Mouse (Mus musculus): Measurements from ENCODE around the gene Ahnak. TPM values are rescaled to one million over a fixed set of nuclear protein-coding genes. Genes with fewer than 3 reads are reported as not detected.

The Ahnak gene
- polyA plus RNA-seq, 1 experiment from 2014 or later: 28.7 TPM

- H3K27ac ChIP-seq (ENCODE audit: low read length): peak overlapping the region; percentile 85
- no peaks in the 10 kb centered on the region for H3K9me3 ChIP-seq (replicated peaks; ENCODE audit: control insufficient read depth, low read length)
- 59% methylated on average over 2 of the region's 2 CpGs for WGBS
- H3K4me2 ChIP-seq (ENCODE audit: low read depth, low read length): no peak overlapping the region
- no peaks in the 10 kb centered on the region for H3K27me3 ChIP-seq (ENCODE audit: control insufficient read depth, insufficient read depth, low read length)
- H3K36me3 ChIP-seq (ENCODE audit: control insufficient read depth, insufficient read depth): no peaks in the 10 kb centered on the region
- H3K4me1 ChIP-seq (ENCODE audit: control insufficient read depth, insufficient read depth, low read length): peaks cover 45% of the 10 kb centered on the region
- no peak overlapping the region for H3K9ac ChIP-seq (ENCODE audit: low read length)
- no peak for ATAC-seq (replicated peaks; ENCODE audit: extremely low read depth, insufficient read depth, low FRiP score)
- H3K4me3 ChIP-seq (ENCODE audit: low read length): no peak overlapping the region
These were observed 81.2 kb downstream of the Ahnak start for GRCm38 (mm10) chr19:9070316-9070715.

DNA sequence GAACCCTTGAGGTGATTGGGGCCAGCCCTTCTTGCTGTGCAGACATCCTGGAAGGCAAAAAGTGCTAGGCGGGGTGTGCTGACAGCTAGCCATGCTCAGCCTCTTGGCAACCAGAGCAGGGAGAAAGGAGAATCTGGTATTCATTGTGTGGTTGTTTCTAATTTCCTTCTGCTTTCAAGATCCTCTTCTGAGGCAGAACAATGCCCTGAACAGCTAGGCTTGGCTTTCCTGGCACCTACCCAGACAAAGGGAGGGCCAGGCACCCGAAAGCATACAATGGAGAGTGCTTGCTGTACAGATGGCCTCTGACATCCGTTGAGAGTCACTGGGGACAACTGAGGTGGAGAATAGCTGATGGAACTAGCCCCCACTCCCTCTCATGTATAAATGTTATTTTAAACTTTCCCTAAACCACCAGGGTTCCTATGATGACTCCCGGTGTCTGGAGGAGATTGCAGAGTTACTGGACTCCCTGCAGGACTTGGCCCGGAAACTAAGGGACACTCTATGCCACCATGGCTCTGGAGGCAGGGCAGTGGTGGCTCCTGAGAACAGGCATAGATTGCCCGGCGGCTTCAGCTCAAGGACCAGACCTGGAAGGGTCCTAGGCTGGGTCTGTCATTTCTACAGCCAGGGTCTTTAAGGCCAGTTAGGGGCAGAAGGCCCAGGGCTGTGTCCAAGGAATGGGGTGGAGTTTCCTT, 82.5 kb downstream of the Ahnak start:
- no peak overlapping the region for H3K9ac ChIP-seq (ENCODE audit: low read length)
- 37% methylated on average over 7 of the region's 7 CpGs for WGBS
- H3K9me3 ChIP-seq (replicated peaks; ENCODE audit: control insufficient read depth, low read length): no peaks in the 10 kb centered on the region
- no peak overlapping the region for H3K4me2 ChIP-seq (ENCODE audit: low read depth, low read length)
- peaks cover 39% of the 10 kb centered on the region for H3K4me1 ChIP-seq (ENCODE audit: control insufficient read depth, insufficient read depth, low read length)
- no peak overlapping the region for H3K4me3 ChIP-seq (ENCODE audit: low read length)
- peak; percentile 87 for ATAC-seq (replicated peaks; ENCODE audit: extremely low read depth, insufficient read depth, low FRiP score)
- no peaks in the 10 kb centered on the region for H3K36me3 ChIP-seq (ENCODE audit: control insufficient read depth, insufficient read depth)
- H3K27me3 ChIP-seq (ENCODE audit: control insufficient read depth, insufficient read depth, low read length): no peaks in the 10 kb centered on the region
- peak overlapping the region; percentile 85 for H3K27ac ChIP-seq (ENCODE audit: low read length)

GRCm38 (mm10) chr19:9072157-9072530, 83.1 kb downstream of the Ahnak start:
- Histone ChIP-seq H3K4me1 (ENCODE audit: control insufficient read depth, insufficient read depth, low read length) (peaks cover 39% of the 10 kb centered on the region), H3K36me3 (ENCODE audit: control insufficient read depth, insufficient read depth) (no peaks in the 10 kb centered on the region), H3K9ac (ENCODE audit: low read length) (no peak overlapping the region), H3K27me3 (ENCODE audit: control insufficient read depth, insufficient read depth, low read length) (no peaks in the 10 kb centered on the region), H3K4me3 (ENCODE audit: low read length) (no peak overlapping the region), H3K27ac (ENCODE audit: low read length) (peak overlapping the region; percentile 85), H3K4me2 (ENCODE audit: low read depth, low read length) (no peak overlapping the region), H3K9me3 (replicated peaks; ENCODE audit: control insufficient read depth, low read length) (no peaks in the 10 kb centered on the region)
- WGBS: 51% methylated on average over 2 of the region's 2 CpGs
- no peak for ATAC-seq (replicated peaks; ENCODE audit: extremely low read depth, insufficient read depth, low FRiP score)

DNA sequence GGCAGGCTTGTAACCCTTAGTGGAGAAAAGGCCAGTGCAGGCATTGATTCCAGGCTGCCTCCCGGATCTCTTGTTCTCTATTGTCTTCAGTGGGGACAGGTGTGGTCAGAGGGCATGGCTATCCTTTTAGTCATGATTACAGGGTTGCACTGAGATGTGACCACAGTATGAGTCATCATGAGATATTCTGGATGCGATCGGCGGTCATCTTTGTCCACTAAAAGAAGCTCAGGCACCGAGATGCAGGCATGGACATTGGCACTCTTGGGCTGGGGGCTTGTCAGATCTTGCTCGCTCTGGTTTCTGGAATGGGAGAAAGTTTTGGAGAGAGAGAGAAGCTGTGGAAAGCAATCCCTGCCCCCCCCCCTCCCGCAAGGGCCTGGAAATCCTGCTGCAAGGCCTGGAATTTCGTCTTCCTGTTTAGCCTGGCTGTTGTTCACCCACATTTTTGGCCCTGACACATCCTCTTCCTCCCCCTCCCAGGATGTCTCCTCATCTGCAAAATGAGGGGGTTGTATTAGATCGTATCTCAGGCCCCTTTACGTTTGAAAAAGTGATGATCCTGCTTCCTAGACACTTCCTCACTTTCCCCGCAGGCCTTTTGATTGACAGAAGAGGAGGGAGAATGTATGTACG, 84.8 kb downstream of the Ahnak start:
- H3K27ac ChIP-seq (ENCODE audit: low read length): peak overlapping the region; percentile 69

DNA sequence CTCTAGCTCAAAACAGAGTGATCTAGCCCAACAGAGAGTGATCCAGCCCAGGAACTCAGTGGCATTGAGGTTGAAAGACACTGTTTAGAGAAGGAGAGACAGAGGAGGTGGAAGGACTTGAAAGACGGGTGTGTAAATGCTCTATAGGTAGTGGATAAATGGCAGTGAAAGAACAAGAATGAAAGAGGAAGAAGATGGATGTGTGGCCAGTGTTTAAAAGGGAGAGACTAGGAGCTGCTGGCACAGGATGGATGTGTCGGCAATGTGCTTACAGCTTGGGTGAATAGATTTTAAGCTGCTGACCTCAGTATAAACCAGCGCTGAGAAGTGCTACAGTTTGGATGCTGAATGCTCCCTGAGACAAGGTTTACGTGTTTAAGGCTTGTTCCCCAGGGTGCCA, 85.3 kb downstream of the Ahnak start:
- ATAC-seq (replicated peaks; ENCODE audit: extremely low read depth, insufficient read depth, low FRiP score): no peak
- WGBS: 67% methylated on average over 4 of the region's 4 CpGs

More for the DNA sequence above, 84.8 kb downstream of the Ahnak start:
- no peaks in the 10 kb centered on the region for H3K9me3 ChIP-seq (replicated peaks; ENCODE audit: control insufficient read depth, low read length)
- no peaks in the 10 kb centered on the region for H3K27me3 ChIP-seq (ENCODE audit: control insufficient read depth, insufficient read depth, low read length)
- 46% methylated on average over 12 of the region's 12 CpGs for WGBS
- H3K4me3 ChIP-seq (ENCODE audit: low read length): no peak overlapping the region
- no peak for ATAC-seq (replicated peaks; ENCODE audit: extremely low read depth, insufficient read depth, low FRiP score)
- H3K4me2 ChIP-seq (ENCODE audit: low read depth, low read length): no peak overlapping the region
- 0 out of 2 replicates have a peak overlapping the region, but pooled peaks have one; percentile 13 for H3K9ac ChIP-seq (ENCODE audit: low read length)
- no peaks in the 10 kb centered on the region for H3K36me3 ChIP-seq (ENCODE audit: control insufficient read depth, insufficient read depth)
- peaks cover 39% of the 10 kb centered on the region for H3K4me1 ChIP-seq (ENCODE audit: control insufficient read depth, insufficient read depth, low read length)

DNA sequence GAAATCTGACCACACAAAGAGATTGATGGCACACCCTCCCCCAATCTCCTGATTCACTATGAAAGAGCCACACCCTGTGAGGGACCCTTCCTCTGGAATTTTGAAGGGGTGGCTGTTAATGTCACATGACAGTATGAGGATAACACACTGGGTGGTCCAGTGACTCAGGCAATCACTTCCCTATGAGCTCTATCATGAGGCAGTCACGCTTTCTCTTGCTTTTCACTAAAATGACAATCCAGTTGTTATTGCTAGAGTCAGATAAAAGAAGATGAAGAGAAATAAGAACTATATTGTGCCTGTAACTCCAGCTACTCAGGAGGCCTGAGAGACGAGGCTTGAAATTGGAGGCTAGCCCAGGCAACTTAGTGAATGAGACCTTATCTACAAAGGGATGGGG, 86.5 kb downstream of the Ahnak start:
- no peaks in the 10 kb centered on the region for H3K36me3 ChIP-seq (ENCODE audit: control insufficient read depth, insufficient read depth)
- H3K4me2 ChIP-seq (ENCODE audit: low read depth, low read length): no peak overlapping the region
- H3K9me3 ChIP-seq (replicated peaks; ENCODE audit: control insufficient read depth, low read length): no peaks in the 10 kb centered on the region
- no peak overlapping the region for H3K4me3 ChIP-seq (ENCODE audit: low read length)
- H3K9ac ChIP-seq (ENCODE audit: low read length): no peak overlapping the region
- 76% methylated on average over 2 of the region's 2 CpGs for WGBS
- H3K4me1 ChIP-seq (ENCODE audit: control insufficient read depth, insufficient read depth, low read length): peaks cover 28% of the 10 kb centered on the region
- ATAC-seq (replicated peaks; ENCODE audit: extremely low read depth, insufficient read depth, low FRiP score): no peak
- H3K27ac ChIP-seq (ENCODE audit: low read length): no peak overlapping the region
- H3K27me3 ChIP-seq (ENCODE audit: control insufficient read depth, insufficient read depth, low read length): no peaks in the 10 kb centered on the region

More for the DNA sequence above, 85.3 kb downstream of the Ahnak start:
- Histone ChIP-seq H3K27me3 (ENCODE audit: control insufficient read depth, insufficient read depth, low read length) (no peaks in the 10 kb centered on the region), H3K27ac (ENCODE audit: low read length) (peak overlapping the region; percentile 69), H3K36me3 (ENCODE audit: control insufficient read depth, insufficient read depth) (no peaks in the 10 kb centered on the region), H3K4me2 (ENCODE audit: low read depth, low read length) (no peak overlapping the region), H3K4me1 (ENCODE audit: control insufficient read depth, insufficient read depth, low read length) (peaks cover 38% of the 10 kb centered on the region), H3K9me3 (replicated peaks; ENCODE audit: control insufficient read depth, low read length) (no peaks in the 10 kb centered on the region), H3K4me3 (ENCODE audit: low read length) (no peak overlapping the region), H3K9ac (ENCODE audit: low read length) (no peak overlapping the region)

DNA sequence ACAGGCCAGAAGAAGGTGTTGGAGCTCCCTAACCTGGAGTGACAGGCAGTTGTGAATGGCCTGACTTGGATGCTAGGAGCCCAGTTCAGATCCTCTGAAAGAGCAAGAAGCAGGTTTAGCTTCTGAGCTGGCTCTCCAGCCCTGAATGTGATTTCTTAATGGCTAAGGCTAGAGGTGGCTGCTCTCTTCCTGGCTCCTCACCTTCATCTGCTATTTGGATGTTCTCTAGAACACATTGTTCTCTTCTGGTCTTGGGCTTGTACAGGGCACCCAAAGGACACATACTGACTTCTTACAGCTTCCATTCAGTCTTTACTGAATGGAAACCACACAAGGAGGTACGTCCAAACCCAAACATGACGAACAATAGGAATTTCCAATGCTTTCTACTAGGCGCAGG, 87.0 kb downstream of the Ahnak start:
- H3K27me3 ChIP-seq (ENCODE audit: control insufficient read depth, insufficient read depth, low read length): no peaks in the 10 kb centered on the region
- H3K4me2 ChIP-seq (ENCODE audit: low read depth, low read length): no peak overlapping the region
- 90% methylated on average over 3 of the region's 3 CpGs for WGBS
- no peak overlapping the region for H3K27ac ChIP-seq (ENCODE audit: low read length)
- no peaks in the 10 kb centered on the region for H3K9me3 ChIP-seq (replicated peaks; ENCODE audit: control insufficient read depth, low read length)
- no peak overlapping the region for H3K9ac ChIP-seq (ENCODE audit: low read length)
- no peaks in the 10 kb centered on the region for H3K36me3 ChIP-seq (ENCODE audit: control insufficient read depth, insufficient read depth)
- no peak overlapping the region for H3K4me3 ChIP-seq (ENCODE audit: low read length)
- no peak for ATAC-seq (replicated peaks; ENCODE audit: extremely low read depth, insufficient read depth, low FRiP score)
- peaks cover 23% of the 10 kb centered on the region for H3K4me1 ChIP-seq (ENCODE audit: control insufficient read depth, insufficient read depth, low read length)

- Histone ChIP-seq H3K4me3 (ENCODE audit: low read length) (no peak overlapping the region), H3K9ac (ENCODE audit: low read length) (no peak overlapping the region), H3K27me3 (ENCODE audit: control insufficient read depth, insufficient read depth, low read length) (no peaks in the 10 kb centered on the region), H3K36me3 (ENCODE audit: control insufficient read depth, insufficient read depth) (no peaks in the 10 kb centered on the region), H3K27ac (ENCODE audit: low read length) (no peak overlapping the region), H3K4me2 (ENCODE audit: low read depth, low read length) (no peak overlapping the region), H3K9me3 (replicated peaks; ENCODE audit: control insufficient read depth, low read length) (no peaks in the 10 kb centered on the region), H3K4me1 (ENCODE audit: control insufficient read depth, insufficient read depth, low read length) (peaks cover 15% of the 10 kb centered on the region)
- ATAC-seq (replicated peaks; ENCODE audit: extremely low read depth, insufficient read depth, low FRiP score): no peak
- 62% methylated on average over 4 of the region's 4 CpGs for WGBS
These were observed 88.0 kb downstream of the Ahnak start for GRCm38 (mm10) chr19:9076982-9077660.

DNA sequence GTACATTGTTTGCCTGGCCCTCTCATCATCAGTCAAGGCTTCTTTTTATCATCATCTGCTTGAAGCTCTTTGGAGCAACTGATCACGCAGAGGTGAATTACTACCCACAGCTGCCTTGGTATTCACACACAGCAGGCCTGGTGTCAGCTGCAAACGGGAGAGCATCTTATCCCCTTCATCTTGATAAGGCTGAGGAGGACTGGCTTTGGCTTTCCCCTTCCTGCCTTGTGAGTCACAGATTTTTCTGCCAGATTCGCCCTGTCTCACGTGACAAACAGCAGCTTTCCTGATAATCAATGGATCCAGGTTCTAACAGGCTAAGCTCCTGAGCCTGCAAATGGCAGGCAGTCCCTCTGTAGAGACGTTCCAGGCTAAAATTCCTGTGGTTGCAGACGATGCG, 90.8 kb downstream of the Ahnak start:
- H3K4me3 ChIP-seq (ENCODE audit: low read length): no peak overlapping the region
- H3K9ac ChIP-seq (ENCODE audit: low read length): no peak overlapping the region

More for the DNA sequence above, 90.8 kb downstream of the Ahnak start:
- no peaks in the 10 kb centered on the region for H3K27me3 ChIP-seq (ENCODE audit: control insufficient read depth, insufficient read depth, low read length)
- H3K27ac ChIP-seq (ENCODE audit: low read length): no peak overlapping the region
- no peak for ATAC-seq (replicated peaks; ENCODE audit: extremely low read depth, insufficient read depth, low FRiP score)
- H3K36me3 ChIP-seq (ENCODE audit: control insufficient read depth, insufficient read depth): no peaks in the 10 kb centered on the region
- 26% methylated on average over 7 of the region's 7 CpGs for WGBS
- H3K9me3 ChIP-seq (replicated peaks; ENCODE audit: control insufficient read depth, low read length): no peaks in the 10 kb centered on the region
- peaks cover 10% of the 10 kb centered on the region for H3K4me1 ChIP-seq (ENCODE audit: control insufficient read depth, insufficient read depth, low read length)
- no peak overlapping the region for H3K4me2 ChIP-seq (ENCODE audit: low read depth, low read length)
